Mouse (Mus musculus): ENCODE measurements around the gene Ykt6. TPM values are rescaled to one million over a fixed set of nuclear protein-coding genes. Genes with fewer than 3 reads are reported as not detected.
"Not testable (repeated sequence)": the region's sequence is repeated elsewhere in the genome, so short reads cannot be mapped to it uniquely, and the experiment has no call there.

The Ykt6 gene
- polyA plus RNA-seq, 1 experiment = not detected

DNA sequence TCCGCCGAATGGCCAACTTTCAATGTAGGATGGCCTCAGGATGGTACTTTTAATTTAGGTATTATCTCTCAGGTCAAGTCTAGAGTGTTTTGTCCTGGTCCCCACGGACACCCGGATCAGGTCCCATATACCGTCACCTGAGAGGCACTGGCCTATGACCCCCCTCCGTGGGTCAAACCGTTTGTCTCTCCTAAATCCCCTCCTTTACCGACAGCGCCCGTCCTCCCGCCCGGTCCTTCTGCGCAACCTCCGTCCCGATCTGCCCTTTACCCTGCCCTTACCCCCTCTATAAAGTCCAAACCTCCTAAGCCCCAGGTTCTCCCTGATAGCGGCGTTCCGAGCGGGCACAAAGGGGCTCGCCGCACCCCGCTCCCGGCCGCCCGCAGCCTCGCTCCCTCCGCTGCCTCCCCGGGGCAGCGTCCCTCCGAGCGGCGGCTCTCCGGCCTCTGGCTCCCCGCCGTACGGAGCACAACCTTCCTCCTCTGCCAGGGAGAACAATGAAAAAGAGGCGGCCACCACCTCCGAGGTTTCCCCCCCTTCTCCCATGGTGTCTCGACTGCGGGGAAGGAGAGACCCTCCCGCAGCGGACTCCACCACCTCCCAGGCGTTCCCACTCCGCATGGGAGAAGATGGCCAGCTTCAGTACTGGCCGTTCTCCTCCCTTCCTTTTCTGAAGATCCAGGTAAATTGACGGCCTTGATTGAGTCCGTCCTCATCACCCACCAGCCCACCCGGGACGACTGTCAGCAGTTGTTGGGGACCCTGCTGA is 51.7 kb downstream of the Ykt6 start:
- H3K4me3 ChIP-seq (ENCODE audit: insufficient read depth, low read depth, low read length) = peak overlapping the region; percentile 64
- H3K4me1 ChIP-seq (ENCODE audit: control insufficient read depth, insufficient read depth, low read length) = peaks cover 30% of the 10 kb centered on the region
- peak overlapping the region; percentile 95 for H3K27ac ChIP-seq (ENCODE audit: insufficient read depth, low read depth, low read length)
- 5% methylated on average over 25 of the region's 49 CpGs for WGBS

DNA sequence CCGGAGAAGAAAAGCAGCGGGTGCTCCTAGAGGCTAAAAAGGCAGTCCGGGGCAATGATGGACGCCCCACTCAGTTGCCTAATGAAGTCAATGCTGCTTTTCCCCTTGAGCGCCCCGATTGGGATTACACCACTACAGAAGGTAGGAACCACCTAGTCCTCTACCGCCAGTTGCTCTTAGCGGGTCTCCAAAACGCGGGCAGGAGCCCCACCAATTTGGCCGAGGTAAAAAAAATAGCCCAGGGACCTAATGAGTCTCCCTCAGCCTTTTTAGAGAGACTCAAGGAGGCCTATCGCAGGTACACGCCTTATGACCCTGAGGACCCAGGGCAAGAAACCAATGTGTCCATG is 52.3 kb downstream of the Ykt6 start:
- WGBS = 32% methylated on average over 9 of the region's 13 CpGs
- Histone ChIP-seq H3K4me1 (ENCODE audit: control insufficient read depth, insufficient read depth, low read length) (peaks cover 26% of the 10 kb centered on the region), H3K27ac (ENCODE audit: insufficient read depth, low read depth, low read length) (peak overlapping the region; percentile 89), H3K4me3 (ENCODE audit: insufficient read depth, low read depth, low read length) (peak overlapping the region; percentile 64)

DNA sequence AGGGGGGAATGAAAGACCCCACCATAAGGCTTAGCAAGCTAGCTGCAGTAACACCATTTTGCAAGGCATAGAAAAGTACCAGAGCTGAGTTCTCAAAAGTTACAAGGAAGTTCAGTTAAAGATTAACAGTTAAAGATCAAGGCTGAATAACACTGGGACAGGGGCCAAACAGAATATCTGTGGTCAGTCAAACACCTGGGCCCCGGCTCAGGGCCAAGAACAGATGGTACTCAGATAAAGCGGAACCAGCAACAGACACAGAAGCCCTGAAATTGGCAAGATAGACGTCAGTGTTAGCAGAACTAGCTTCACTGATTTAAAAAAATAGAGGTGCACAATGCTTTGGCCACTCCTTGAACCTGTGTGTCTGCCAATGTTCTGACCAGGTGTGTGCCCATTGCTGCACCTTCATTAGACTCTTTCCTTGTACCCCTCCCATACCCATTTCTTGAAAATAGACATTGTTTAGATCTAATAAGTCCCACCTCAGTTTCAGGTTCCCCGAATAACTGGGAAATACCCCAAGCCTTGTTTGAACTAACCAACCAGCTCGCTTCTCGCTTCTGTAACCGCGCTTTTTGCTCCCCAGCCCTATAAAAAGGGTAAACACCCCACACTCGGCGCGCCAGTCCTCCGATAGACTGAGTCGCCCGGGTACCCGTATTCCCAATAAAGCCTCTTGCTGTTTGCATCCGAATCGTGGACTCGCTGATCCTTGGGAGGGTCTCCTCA is 55.4 kb downstream of the Ykt6 start:
- H3K27ac ChIP-seq (ENCODE audit: insufficient read depth, low read depth, low read length); H3K4me3 ChIP-seq (ENCODE audit: insufficient read depth, low read depth, low read length): not testable (repeated sequence)
- WGBS = 84% methylated on average over 3 of the region's 18 CpGs
- peaks cover 36% of the 10 kb centered on the region for H3K4me1 ChIP-seq (ENCODE audit: control insufficient read depth, insufficient read depth, low read length)

DNA sequence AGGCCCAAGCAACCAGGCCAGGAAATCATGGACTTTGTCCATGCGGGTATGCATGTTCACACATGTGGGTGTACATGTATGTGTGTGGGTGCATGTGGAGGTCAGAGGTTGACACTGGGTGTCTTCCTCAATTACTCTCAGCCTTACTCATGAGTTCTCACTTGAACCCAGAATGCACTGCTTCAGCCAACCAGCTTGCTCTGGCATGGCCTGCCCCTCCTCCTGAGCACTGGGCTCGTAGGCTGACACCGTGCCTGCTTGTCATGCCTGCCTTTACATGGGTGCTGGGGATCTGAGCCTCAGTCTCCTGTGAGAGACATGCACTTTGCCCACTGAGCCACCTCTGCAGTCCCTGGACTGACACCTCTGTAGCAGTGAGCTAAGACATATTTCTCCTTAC is 56.4 kb downstream of the Ykt6 start:
- TF ChIP-seq CTCF (IDR thresholded peaks at IDR 0.05; ENCODE audit: insufficient read depth, low read depth, low read length) (no peak), POLR2A (IDR thresholded peaks at IDR 0.05; ENCODE audit: insufficient read depth, low read depth, low read length) (no peak)
- Histone ChIP-seq H3K27ac (ENCODE audit: insufficient read depth, low read depth, low read length) (peak overlapping the region; percentile 29; the same call in 1 of the 2 replicates), H3K4me1 (ENCODE audit: control insufficient read depth, insufficient read depth, low read length) (peaks cover 46% of the 10 kb centered on the region)

DNA sequence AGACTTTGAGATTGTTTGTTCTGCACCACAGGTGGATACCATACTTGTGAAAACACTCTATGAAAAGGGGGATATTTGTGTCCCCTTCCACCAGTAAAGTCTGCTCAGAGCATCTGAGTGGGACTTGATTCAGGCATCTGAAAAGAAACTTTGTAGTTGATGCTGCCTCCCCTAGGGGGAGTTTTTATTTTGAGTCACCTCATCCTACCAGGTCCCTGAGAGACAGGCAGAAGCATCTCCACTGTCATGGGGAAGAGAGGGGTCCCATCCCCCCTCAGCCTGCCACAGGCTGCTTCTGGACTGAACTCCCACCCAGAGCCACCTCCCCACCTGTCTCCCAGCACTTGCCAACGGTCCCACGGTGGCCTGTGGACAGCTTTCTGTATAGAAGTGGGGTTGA is 57.9 kb downstream of the Ykt6 start:
- Histone ChIP-seq H3K4me1 (ENCODE audit: control insufficient read depth, insufficient read depth, low read length) (peaks cover 59% of the 10 kb centered on the region), H3K4me3 (ENCODE audit: insufficient read depth, low read depth, low read length) (no peak overlapping the region), H3K27ac (ENCODE audit: insufficient read depth, low read depth, low read length) (no peak overlapping the region)
- WGBS = 57% methylated on average over 2 of the region's 2 CpGs
- TF ChIP-seq POLR2A (IDR thresholded peaks at IDR 0.05; ENCODE audit: insufficient read depth, low read depth, low read length) = no peak
- no peak for TF ChIP-seq CTCF (IDR thresholded peaks at IDR 0.05; ENCODE audit: insufficient read depth, low read depth, low read length)

More for the DNA sequence above, 56.4 kb downstream of the Ykt6 start:
- 74% methylated on average over 3 of the region's 3 CpGs for WGBS
- no peak overlapping the region for H3K4me3 ChIP-seq (ENCODE audit: insufficient read depth, low read depth, low read length)

DNA sequence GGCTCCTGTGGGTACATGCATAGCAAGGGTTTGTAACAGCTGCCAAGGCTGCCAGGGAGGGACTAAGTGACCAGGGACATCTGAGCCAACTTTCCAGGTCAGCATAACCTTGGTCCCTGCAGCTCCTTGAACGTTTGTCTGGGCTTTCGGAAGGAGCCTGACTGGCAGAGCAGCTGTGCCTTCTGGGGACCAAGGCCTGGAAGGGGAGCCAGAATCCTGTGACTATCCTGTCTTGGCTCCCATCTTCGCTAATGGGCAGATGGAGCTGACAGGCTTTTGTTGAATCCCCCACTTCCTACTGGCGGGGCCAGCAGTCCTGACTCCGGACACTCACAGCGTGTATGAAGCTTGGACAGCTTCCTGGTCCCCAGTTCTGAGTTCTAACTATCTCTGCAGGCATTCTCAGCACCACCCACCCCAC is 59.5 kb downstream of the Ykt6 start:
- H3K4me1 ChIP-seq (ENCODE audit: control insufficient read depth, insufficient read depth, low read length) = peaks cover 76% of the 10 kb centered on the region
- WGBS = 35% methylated on average over 6 of the region's 6 CpGs
- TF ChIP-seq CTCF (IDR thresholded peaks at IDR 0.05; ENCODE audit: insufficient read depth, low read depth, low read length) = no peak
- no peak for TF ChIP-seq POLR2A (IDR thresholded peaks at IDR 0.05; ENCODE audit: insufficient read depth, low read depth, low read length)
- H3K27ac ChIP-seq (ENCODE audit: insufficient read depth, low read depth, low read length) = peak overlapping the region; percentile 96
- no peak overlapping the region for H3K4me3 ChIP-seq (ENCODE audit: insufficient read depth, low read depth, low read length)

DNA sequence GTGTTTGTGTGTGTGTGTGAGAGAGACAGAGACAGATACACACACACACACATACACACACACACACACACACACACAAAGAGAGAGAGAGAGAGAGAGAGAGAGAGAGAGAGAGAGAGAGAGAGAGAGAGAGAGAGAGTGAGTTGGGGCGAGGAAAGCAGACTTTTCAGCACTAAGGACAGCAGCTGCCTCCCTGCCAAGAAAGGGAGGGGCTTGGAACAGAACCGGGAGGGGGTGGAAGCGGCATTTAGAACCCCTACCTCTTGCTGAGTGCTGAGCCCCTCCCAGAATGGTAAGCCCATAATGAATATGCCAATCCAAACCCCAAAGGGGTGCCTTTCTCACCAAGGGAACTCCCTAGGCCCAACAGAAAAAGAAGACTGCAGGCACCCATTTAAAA is 60.9 kb downstream of the Ykt6 start:
- Histone ChIP-seq H3K27ac (ENCODE audit: insufficient read depth, low read depth, low read length) (peak overlapping the region; percentile 96), H3K4me3 (ENCODE audit: insufficient read depth, low read depth, low read length) (no peak overlapping the region), H3K4me1 (ENCODE audit: control insufficient read depth, insufficient read depth, low read length) (peaks cover 89% of the 10 kb centered on the region)
- TF ChIP-seq CTCF (IDR thresholded peaks at IDR 0.05; ENCODE audit: insufficient read depth, low read depth, low read length) (no peak), POLR2A (IDR thresholded peaks at IDR 0.05; ENCODE audit: insufficient read depth, low read depth, low read length) (no peak)
- WGBS = 4% methylated on average over 3 of the region's 3 CpGs

DNA sequence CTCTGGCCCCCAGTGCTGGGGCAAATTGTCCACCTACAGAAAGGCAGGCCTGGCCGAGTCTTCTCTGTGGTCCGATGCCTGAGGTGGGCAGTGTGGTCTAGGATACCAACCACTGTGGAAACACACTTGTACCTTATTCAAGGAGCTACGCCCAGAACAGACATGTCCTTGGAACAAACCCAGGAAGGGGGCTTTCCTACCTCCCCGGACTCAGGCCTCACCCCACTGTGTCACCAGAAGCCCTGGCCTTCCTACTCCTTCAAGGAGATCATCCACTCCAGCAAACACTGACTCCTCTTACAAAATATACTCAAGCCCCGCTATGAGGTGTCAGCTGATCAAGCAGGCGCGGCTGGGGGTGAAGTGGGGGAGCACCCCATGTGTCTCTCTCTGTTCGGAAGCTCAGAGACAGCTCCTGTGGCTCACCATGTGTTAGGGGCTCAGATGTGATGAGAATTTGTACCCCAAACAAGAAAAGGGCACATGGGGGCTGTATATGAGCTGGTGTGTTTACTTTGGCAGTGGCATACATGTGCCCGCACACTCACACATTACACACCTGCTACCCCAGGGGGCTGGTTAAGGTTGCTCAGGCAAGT is 61.4 kb downstream of the Ykt6 start:
- peaks cover 90% of the 10 kb centered on the region for H3K4me1 ChIP-seq (ENCODE audit: control insufficient read depth, insufficient read depth, low read length)
- H3K4me3 ChIP-seq (ENCODE audit: insufficient read depth, low read depth, low read length) = no peak overlapping the region
- H3K27ac ChIP-seq (ENCODE audit: insufficient read depth, low read depth, low read length) = peak overlapping the region; percentile 96
- 25% methylated on average over 9 of the region's 9 CpGs for WGBS
- TF ChIP-seq POLR2A (IDR thresholded peaks at IDR 0.05; ENCODE audit: insufficient read depth, low read depth, low read length) (no peak), CTCF (IDR thresholded peaks at IDR 0.05; ENCODE audit: insufficient read depth, low read depth, low read length) (no peak)

Other genes with a start within 250 kb of the Ykt6 start
- gene Mrps24, start 240.0 kb upstream of the Ykt6 start, polyA plus RNA-seq (2012; ENCODE audit: insufficient read depth, insufficient read length, low replicate concordance, missing spikeins) = not detected in 2 replicates
- gene Urgcp, start 193.3 kb upstream of the Ykt6 start, polyA plus RNA-seq (2012; ENCODE audit: insufficient read depth, insufficient read length, low replicate concordance, missing spikeins) = not detected in 2 replicates
- gene Dbnl, start 167.2 kb upstream of the Ykt6 start, polyA plus RNA-seq (2012; ENCODE audit: insufficient read depth, insufficient read length, low replicate concordance, missing spikeins) = not detected in 2 replicates
- gene Pgam2, start 152.0 kb upstream of the Ykt6 start, polyA plus RNA-seq (2012; ENCODE audit: insufficient read depth, insufficient read length, low replicate concordance, missing spikeins) = not detected in 2 replicates
- gene Polm, start 117.7 kb upstream of the Ykt6 start, polyA plus RNA-seq (2012; ENCODE audit: insufficient read depth, insufficient read length, low replicate concordance, missing spikeins) = not detected in 2 replicates
- not detected in 2 replicates for gene Aebp1, start 93.7 kb upstream of the Ykt6 start, polyA plus RNA-seq (2012; ENCODE audit: insufficient read depth, insufficient read length, low replicate concordance, missing spikeins)
- not detected in 2 replicates for gene Pold2, start 77.4 kb upstream of the Ykt6 start, polyA plus RNA-seq (2012; ENCODE audit: insufficient read depth, insufficient read length, low replicate concordance, missing spikeins)
- not detected in 2 replicates for gene Myl7, start 56.9 kb upstream of the Ykt6 start, polyA plus RNA-seq (2012; ENCODE audit: insufficient read depth, insufficient read length, low replicate concordance, missing spikeins)
- not detected in 2 replicates for gene Gck, start 5.6 kb upstream of the Ykt6 start, polyA plus RNA-seq (2012; ENCODE audit: insufficient read depth, insufficient read length, low replicate concordance, missing spikeins)
- 150 and 183 TPM in 2 replicates for gene Camk2b, start 110.7 kb downstream of the Ykt6 start, polyA plus RNA-seq (2012; ENCODE audit: insufficient read depth, insufficient read length, low replicate concordance, missing spikeins)
- gene A730071L15Rik, start 244.3 kb downstream of the Ykt6 start, polyA plus RNA-seq (2012; ENCODE audit: insufficient read depth, insufficient read length, low replicate concordance, missing spikeins) = not detected in 2 replicates
- not detected in 2 replicates for gene Nudcd3, start 244.7 kb downstream of the Ykt6 start, polyA plus RNA-seq (2012; ENCODE audit: insufficient read depth, insufficient read length, low replicate concordance, missing spikeins)